12 mouse cellular contexts compared by ENCODE assay signal in the genomic region with DNA sequence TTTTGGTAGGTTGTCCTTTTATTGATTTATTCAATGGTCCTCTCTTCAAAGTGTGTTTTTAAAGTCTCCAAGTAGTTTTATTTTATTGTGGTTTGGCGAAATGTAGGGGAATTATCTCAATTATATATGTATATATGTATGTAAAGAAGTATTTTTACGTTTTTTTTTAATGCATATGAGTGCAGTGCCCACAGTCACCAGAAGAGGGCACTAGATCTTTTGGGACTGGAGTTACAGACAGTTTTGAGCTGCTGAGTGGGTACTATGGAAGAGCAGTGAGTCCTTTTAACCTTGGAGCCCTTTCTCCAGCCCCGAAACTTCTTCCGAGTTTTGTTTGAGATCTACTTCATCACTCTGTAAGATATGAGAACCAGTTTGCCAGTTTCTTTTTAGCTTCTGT. TPM values are rescaled to one million over a fixed set of nuclear protein-coding genes. Genes with fewer than 3 reads are reported as not detected.
DNase-seq lines count a peak whose midpoint lies in the region; ATAC-seq and TF ChIP-seq lines count a peak whose summit lies in the region.
"Had no signal": no experiment of that assay in that cellular context is flagged by ENCODE, and none has a peak within 500 bp of the region (broad histone marks: within the 10 kb centered on the region; RNA-seq: fewer than 3 reads in every experiment).

No protein-coding gene starts in this region.

- no peaks in the 10 kb centered on the region for H3K9me3 ChIP-seq in stomach, postnatal 0 days (ENCODE audit: control insufficient read depth, low read length)
- H3K9me3 ChIP-seq: forebrain, embryonic 13.5 days; megakaryocyte, embryonic 14.5 days; neural tube, embryonic 13.5 days had no signal

- no peak overlapping the region for H3K9ac ChIP-seq in stomach, postnatal 0 days (ENCODE audit: low read length)
- H3K9ac ChIP-seq: forebrain, embryonic 13.5 days; neural tube, embryonic 13.5 days had no signal

- WGBS in stomach, postnatal 0 days = 51% methylated on average over 4 of the region's 4 CpGs

- DNase-seq in adrenal gland, postnatal 36 days = peak; percentile 1 to 2
- no peak for DNase-seq in adrenal gland, postnatal 25 days
- DNase-seq in kidney, adult 9 months = peak; percentile 12
- DNase-seq in kidney, adult 11 months = no peak
- peak; percentile 3 for DNase-seq in urinary bladder, postnatal 14 days (ENCODE audit: low spot score)
- DNase-seq in urinary bladder, postnatal 10 days (ENCODE audit: low spot score) = no peak
- DNase-seq in stomach, postnatal 0 days (ENCODE audit: low spot score) = peak; percentile 12
- no peak for DNase-seq in cerebellum, adult 11 months

- TF ChIP-seq CTCF in stomach, postnatal 0 days (IDR thresholded peaks at IDR 0.05; ENCODE audit: low read depth) = peak; percentile 63

- no peak overlapping the region for H3K4me2 ChIP-seq in stomach, postnatal 0 days (replicated peaks; ENCODE audit: low read depth)
- H3K4me2 ChIP-seq: forebrain, embryonic 13.5 days; neural tube, embryonic 13.5 days had no signal

- no peak for ATAC-seq in stomach, postnatal 0 days (ENCODE audit: low FRiP score, low TSS enrichment)
- ATAC-seq: forebrain, embryonic 13.5 days had no signal

- TF ChIP-seq EP300 in stomach, postnatal 0 days (optimal IDR thresholded peaks at IDR 0.05) = no peak

- no peak overlapping the region for H3K4me3 ChIP-seq in stomach, postnatal 0 days (ENCODE audit: low read depth, low read length)
- H3K4me3 ChIP-seq: forebrain, embryonic 13.5 days; megakaryocyte, embryonic 14.5 days; neural tube, embryonic 13.5 days had no signal

- H3K27me3 ChIP-seq in stomach, postnatal 0 days (ENCODE audit: control insufficient read depth, insufficient read depth, low read length) = no peaks in the 10 kb centered on the region
- H3K27me3 ChIP-seq: forebrain, embryonic 13.5 days; megakaryocyte, embryonic 14.5 days; neural tube, embryonic 13.5 days had no signal

- no peak overlapping the region for H3K27ac ChIP-seq in stomach, postnatal 0 days (replicated peaks)
- H3K27ac ChIP-seq: forebrain, embryonic 13.5 days; neural tube, embryonic 13.5 days had no signal

- H3K36me3 ChIP-seq in stomach, postnatal 0 days (ENCODE audit: control insufficient read depth, insufficient read depth, low read length) = no peaks in the 10 kb centered on the region
- H3K36me3 ChIP-seq: neural tube, embryonic 13.5 days had no signal

- H3K4me1 ChIP-seq in stomach, postnatal 0 days (replicated peaks; ENCODE audit: control insufficient read depth, insufficient read depth) = no peaks in the 10 kb centered on the region
- H3K4me1 ChIP-seq: forebrain, embryonic 13.5 days; megakaryocyte, embryonic 14.5 days; neural tube, embryonic 13.5 days had no signal

RNA-seq across cellular contexts. Expression of a gene that starts 59.5 kb away (rescaled TPM):
- 10 to 100 TPM; 30.7 to 31.9 TPM for total RNA-seq in adrenal gland, postnatal 36 days (2021)
- 14.1 and 37.9 TPM in 2 replicates for total RNA-seq in adrenal gland, postnatal 25 days (2021)
- polyA plus RNA-seq in stomach, postnatal 0 days (2015; fragmentation: Nextera tagmentation; extraction: Ambion mirVana) = 30.1 and 30.9 TPM in 2 replicates
- total RNA-seq: heart, adult 18-20 months had no signal

Comparison
In these comparisons a context has a peak if more than half of its experiments do, and no peak if none do; other contexts are left out.
1. DNase-seq: peak in adrenal gland, postnatal 36 days (2 of 2), kidney, adult 9 months (single experiment), urinary bladder, postnatal 14 days (single experiment) and stomach, postnatal 0 days (single experiment); none in adrenal gland, postnatal 25 days (single experiment), kidney, adult 11 months (single experiment), urinary bladder, postnatal 10 days (single experiment) and cerebellum, adult 11 months (single experiment).